Mouse (Mus musculus): ENCODE data around the gene Acacb.

Gene Acacb

GRCm38 (mm10) chr5:114176548-114177400 lies 30.4 kb downstream of the Acacb start:
- no peak for DNase-seq (ENCODE audit: low spot score)

- DNase-seq (ENCODE audit: low spot score): no peak
Measured at GRCm38 (mm10) chr5:114177966-114178719, 31.8 kb downstream of the Acacb start.

- no peak for DNase-seq (ENCODE audit: low spot score)
Measured at GRCm38 (mm10) chr5:114179541-114179940, 33.2 kb downstream of the Acacb start.

- DNase-seq (ENCODE audit: low spot score): no peak
Measured at GRCm38 (mm10) chr5:114183493-114183892, 37.2 kb downstream of the Acacb start.

- DNase-seq (ENCODE audit: low spot score): no peak
Measured at GRCm38 (mm10) chr5:114187108-114187507, 40.8 kb downstream of the Acacb start.

- DNase-seq (ENCODE audit: low spot score): no peak
Measured at GRCm38 (mm10) chr5:114188900-114189464, 42.6 kb downstream of the Acacb start.

GRCm38 (mm10) chr5:114194161-114194560 lies 47.8 kb downstream of the Acacb start:
- no peak for DNase-seq (ENCODE audit: low spot score)

GRCm38 (mm10) chr5:114199116-114199777 lies 52.9 kb downstream of the Acacb start:
- no peak for DNase-seq (ENCODE audit: low spot score)

GRCm38 (mm10) chr5:114206158-114206557 lies 59.8 kb downstream of the Acacb start:
- DNase-seq (ENCODE audit: low spot score): no peak

- DNase-seq (ENCODE audit: low spot score): no peak
Measured at GRCm38 (mm10) chr5:114213183-114213582, 66.8 kb downstream of the Acacb start.

- no peak for DNase-seq (ENCODE audit: low spot score)
Measured at GRCm38 (mm10) chr5:114218771-114219170, 72.4 kb downstream of the Acacb start.

GRCm38 (mm10) chr5:114226051-114226450 lies 79.7 kb downstream of the Acacb start:
- DNase-seq (ENCODE audit: low spot score): no peak

GRCm38 (mm10) chr5:114228901-114229300 lies 82.6 kb downstream of the Acacb start:
- DNase-seq (ENCODE audit: low spot score): no peak

- DNase-seq (ENCODE audit: low spot score): no peak
Measured at GRCm38 (mm10) chr5:114238924-114239323, 92.6 kb downstream of the Acacb start.

GRCm38 (mm10) chr5:114239737-114240136 lies 93.4 kb downstream of the Acacb start:
- DNase-seq (ENCODE audit: low spot score): no peak

GRCm38 (mm10) chr5:114246465-114246864 lies 100.1 kb downstream of the Acacb start:
- no peak for DNase-seq (ENCODE audit: low spot score)

GRCm38 (mm10) chr5:114248174-114248589 lies 101.8 kb downstream of the Acacb start:
- DNase-seq (ENCODE audit: low spot score): peak; percentile 26

- no peak for DNase-seq (ENCODE audit: low spot score)
Measured at GRCm38 (mm10) chr5:114259495-114259894, 113.2 kb downstream of the Acacb start.

- DNase-seq (ENCODE audit: low spot score): no peak
Measured at GRCm38 (mm10) chr5:114261494-114261893, 115.2 kb downstream of the Acacb start.

GRCm38 (mm10) chr5:114264030-114264459 lies 117.7 kb downstream of the Acacb start:
- DNase-seq (ENCODE audit: low spot score): no peak

- no peak for DNase-seq (ENCODE audit: low spot score)
Measured at GRCm38 (mm10) chr5:114264791-114265190, 118.5 kb downstream of the Acacb start.

- DNase-seq (ENCODE audit: low spot score): no peak
Measured at GRCm38 (mm10) chr5:114268646-114269045, 122.3 kb downstream of the Acacb start.
